Mouse (Mus musculus): ENCODE measurements around the gene Hnrnpul2. TPM values are rescaled to one million over a fixed set of nuclear protein-coding genes. Genes with fewer than 3 reads are reported as not detected.
"Not testable (repeated sequence)": the region's sequence is repeated elsewhere in the genome, so short reads cannot be mapped to it uniquely, and the experiment has no call there.

Gene Hnrnpul2
- total RNA-seq, 2 experiments from 2014 or later = 98.6 to 98.9 TPM

DNA sequence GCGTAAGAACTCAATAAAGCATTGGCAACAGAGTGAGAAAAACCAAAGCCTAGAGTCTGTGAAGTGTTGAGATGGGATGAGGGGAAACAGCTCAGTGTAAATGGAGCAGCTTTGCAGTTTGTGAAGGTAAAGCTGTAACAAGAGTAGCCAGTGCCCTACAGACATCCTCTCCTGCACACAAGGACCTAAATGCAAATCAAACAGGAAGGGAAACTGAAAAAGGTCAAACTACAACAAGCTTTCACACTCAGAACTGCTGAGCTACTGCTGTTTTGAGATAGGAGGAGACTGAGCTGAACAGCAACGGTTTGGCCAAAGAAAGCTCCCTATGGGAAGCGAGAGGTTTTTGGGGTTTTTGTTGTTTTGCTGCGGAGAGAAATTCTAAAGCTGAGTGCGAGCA lies 13.0 kb upstream of the Hnrnpul2 start:
- intact Hi-C loops (cut with DNase I) = no loop called here
- DNase-seq (ENCODE audit: extremely low spot score in 1 of 2, low spot score in 2 of 2) = no peak

DNA sequence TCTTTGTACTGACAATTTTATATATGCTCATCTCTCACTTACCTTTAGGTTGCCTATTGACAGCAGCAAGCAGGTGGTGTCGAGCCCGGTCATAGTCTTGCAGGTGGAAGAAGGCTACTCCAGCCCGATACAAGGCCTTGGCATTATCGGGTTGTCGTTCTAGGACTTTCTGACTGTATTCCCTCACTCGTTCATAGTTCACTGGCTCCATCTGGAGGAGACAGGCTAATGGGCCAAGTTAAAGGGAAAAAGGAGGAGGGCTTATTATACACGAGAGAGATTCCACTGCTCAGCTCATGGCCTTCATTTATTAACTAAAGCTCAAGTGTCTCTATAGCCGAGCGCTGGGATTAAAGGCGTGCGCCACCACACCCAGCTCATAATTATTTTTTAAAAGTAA lies 4.0 kb upstream of the Hnrnpul2 start:
- no peak for DNase-seq (ENCODE audit: extremely low spot score in 1 of 2, low spot score in 2 of 2)
- intact Hi-C loops (cut with DNase I) = loop anchor here (5.0 kb wide), 1 partner anchor 44 kb away; the partner anchor contains the start of genes Tmem179b and Tmem223

DNA sequence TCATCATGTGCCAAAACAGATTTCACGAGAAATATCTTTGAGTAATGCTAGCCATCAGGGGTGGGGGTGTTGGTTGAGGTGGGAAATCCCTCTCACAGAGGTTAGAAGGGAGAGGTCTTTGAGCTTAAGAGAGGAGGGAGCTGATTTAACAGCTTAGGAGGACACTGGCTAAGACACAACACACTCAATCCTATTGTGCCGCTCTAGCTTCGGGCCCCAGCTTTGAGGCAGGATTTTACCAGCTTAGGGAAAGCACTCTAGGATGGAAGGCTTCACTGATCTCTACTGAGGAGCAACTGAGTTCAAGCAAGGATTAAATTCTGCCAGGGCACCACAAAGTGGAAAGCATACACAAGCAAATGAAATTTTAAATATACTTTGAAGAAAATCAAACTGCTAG lies 2.8 kb upstream of the Hnrnpul2 start:
- DNase-seq (ENCODE audit: extremely low spot score in 1 of 2, low spot score in 2 of 2) = no peak
- intact Hi-C loops (cut with DNase I) = loop anchor here (5.0 kb wide), 1 partner anchor 45 kb away; the partner anchor contains the start of genes Tmem179b and Tmem223

DNA sequence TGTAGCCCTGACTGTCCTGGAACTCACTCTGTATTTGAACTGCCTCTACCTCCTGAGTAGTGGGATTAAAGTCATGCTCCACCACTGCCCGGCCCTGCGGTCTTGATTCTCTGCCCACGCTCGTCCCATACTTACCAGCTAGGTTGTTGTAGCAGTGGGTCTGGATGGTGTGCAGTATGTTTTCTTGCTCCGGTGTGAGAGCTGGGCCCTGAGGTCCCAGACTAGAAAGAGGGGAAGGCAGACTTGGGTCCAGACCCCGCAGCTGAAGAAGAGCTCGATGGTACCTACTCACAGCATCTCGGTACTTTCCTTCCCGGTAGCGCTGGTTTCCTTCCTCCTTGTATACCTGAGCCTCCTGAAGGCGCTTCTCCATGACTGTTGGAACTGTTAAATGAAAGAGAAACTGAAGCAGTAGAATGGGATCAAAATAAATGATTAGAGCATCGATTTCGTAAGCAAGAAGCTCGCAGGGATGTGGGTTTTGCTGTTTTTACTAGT lies 1.5 kb upstream of the Hnrnpul2 start:
- intact Hi-C loops (cut with DNase I) = loop anchor here (5.0 kb wide), 1 partner anchor 46 kb away; the partner anchor contains the start of genes Tmem179b and Tmem223

DNA sequence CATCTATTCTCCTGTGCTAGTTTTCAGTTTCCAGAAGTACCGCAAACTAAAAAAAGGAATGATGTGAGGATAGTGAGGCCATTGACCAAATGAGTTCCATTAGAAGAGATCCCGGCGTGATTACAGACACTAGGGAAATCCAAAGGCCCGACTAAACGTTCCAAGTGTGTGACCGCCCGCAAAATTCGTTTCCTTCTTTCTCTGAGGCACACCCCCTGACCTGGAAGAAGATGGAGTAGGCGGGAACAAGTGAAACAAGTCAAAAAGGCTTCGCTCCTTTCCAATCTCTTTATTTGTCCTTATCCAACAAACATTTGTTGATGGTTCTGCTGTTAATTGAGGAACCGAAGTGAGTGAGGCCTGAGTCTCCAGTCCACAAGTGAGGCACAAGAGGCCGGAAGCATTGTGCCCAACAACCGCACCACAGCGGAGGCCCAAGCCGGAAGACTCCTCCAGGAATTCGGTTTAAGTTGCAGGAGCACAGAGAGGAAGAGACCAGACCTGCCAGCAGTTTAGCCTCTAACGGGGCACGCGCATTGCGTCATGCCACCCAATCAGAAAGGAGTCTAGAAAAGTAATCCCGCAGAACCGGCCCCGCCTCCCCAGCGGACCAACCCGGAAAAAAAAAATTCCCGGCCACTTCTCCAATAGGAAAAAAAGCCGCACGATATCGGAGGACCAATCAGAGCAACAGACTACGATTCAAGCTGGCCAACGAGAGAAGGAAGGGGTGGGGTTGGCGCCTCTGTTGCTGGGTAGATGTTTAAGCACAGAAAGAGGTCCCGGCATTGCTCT lies 812 bp upstream of the Hnrnpul2 start, which contains the start of gene Ttc9c:
Gene Ttc9c, minus strand, starts transcription at position 533 of the 795 bp plus-strand sequence.
- DNase-seq (ENCODE audit: extremely low spot score in 1 of 2, low spot score in 2 of 2) = peak; percentile 98
- intact Hi-C loops (cut with DNase I) = loop anchor here (5.0 kb wide), 1 partner anchor 47 kb away; the partner anchor contains the start of genes Tmem179b and Tmem223

More for the DNA sequence above, 1.5 kb upstream of the Hnrnpul2 start:
- no peak for DNase-seq (ENCODE audit: extremely low spot score in 1 of 2, low spot score in 2 of 2)

DNA sequence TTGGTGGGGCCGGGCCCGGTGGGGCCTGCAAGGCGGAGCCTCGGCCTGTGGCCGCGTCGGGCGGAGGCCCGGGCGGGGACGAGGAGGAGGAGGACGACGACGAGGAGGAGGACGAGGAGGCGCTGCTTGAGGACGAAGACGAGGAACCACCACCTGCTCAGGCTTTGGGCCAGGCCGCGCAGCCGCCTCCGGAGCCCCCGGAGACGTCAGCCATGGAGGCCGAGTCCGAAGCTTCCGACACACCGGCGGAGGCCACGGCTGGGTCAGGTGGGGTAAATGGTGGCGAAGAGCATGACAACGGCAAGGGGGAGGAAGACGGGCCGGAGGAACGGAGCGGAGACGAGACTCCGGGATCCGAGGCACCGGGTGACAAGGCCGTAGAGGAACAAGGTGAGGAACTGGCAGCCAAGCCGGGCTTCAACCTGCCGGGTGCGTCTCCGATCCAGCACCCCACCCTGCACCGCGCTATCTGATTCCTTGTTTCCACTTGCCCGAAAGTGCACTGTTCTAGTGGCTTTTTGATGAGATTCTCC lies 680 bp downstream of the Hnrnpul2 start:
- intact Hi-C loops (cut with DNase I) = no loop called here
- DNase-seq (ENCODE audit: extremely low spot score in 1 of 2, low spot score in 2 of 2) = peak in 1 of 2 experiments; percentile 73

DNA sequence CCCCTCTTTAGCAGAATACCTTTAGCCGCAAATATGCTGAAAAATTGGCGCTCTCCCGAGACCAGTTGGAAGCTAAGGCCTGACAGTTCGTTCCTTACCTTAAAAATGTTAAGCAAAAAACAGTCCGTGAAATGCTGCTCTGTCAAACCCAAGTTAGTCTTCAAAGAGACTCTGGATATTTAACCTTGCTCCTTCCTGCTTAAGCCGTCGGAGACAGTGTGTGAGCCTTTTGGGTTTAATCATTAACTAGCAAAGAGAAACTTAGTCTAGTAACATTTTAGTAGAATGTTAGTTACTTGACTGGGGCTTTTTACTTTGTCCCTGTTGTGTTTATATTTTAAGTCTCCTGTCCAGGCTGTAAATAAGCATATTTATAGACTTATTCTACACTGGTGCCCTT lies 1.3 kb downstream of the Hnrnpul2 start:
- intact Hi-C loops (cut with DNase I) = no loop called here
- no peak for DNase-seq (ENCODE audit: extremely low spot score in 1 of 2, low spot score in 2 of 2)

DNA sequence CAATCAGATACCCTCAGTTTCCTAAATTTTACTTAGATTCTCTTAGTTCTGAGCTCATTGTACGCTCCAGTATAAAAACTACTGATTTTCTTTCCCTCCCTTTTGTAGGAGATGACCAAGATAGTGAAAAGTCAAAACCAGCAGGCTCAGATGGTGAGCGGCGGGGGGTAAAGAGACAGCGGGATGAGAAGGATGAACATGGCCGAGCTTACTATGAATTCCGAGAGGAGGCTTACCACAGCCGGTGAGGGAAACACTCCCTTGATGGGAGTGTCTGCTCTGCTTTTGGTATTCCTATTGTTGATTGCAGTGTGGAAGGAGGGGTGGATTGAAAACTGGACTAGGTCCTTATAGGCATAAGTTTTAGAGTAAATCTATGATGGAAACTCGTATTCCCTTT lies 2.9 kb downstream of the Hnrnpul2 start:
- DNase-seq (ENCODE audit: extremely low spot score in 1 of 2, low spot score in 2 of 2) = no peak
- intact Hi-C loops (cut with DNase I) = no loop called here

DNA sequence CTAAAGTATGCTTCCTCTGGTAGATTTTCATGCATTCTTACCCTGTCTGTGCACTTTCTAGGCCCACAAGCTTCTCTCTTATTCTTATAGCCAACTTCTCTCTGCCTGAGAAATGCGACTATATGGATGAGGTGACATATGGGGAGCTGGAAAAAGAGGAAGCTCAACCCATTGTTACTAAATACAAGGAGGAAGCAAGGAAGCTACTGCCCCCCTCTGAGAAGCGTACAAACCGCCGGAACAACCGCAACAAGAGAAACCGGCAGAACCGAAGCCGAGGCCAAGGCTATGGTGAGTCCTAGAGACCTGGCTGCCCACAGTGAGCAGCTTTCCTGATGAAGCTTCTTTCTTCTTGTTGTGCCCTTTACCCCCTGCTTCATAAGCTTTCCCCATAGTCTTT lies 9.8 kb downstream of the Hnrnpul2 start, which contains the start of gene AC129217.1:
Gene AC129217.1, plus strand, starts transcription at position 114 of the 400 bp plus-strand sequence.
- DNase-seq (ENCODE audit: extremely low spot score in 1 of 2, low spot score in 2 of 2) = no peak
- intact Hi-C loops (cut with DNase I) = loop anchor here (5.0 kb wide), 1 partner anchor 83 kb away; no protein-coding TSS in a partner anchor

DNA sequence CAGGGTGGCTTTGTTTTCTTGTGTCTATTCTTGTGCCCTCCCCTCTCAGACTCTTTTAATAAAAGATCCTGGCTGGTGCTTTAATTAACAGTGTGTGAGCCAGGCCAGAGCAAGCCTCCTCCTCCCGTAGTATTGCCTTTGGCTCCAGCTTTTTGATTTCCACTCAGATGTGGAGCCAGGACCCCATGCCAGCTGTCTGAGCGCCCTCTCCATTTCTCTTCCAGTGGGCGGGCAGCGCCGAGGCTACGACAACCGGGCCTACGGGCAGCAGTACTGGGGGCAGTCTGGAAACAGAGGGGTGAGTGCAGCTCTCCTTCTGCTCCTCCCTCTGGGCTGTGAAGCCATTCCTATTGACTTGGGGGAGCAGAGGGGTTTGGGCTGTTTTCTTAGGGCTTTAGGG lies 10.9 kb downstream of the Hnrnpul2 start:
- DNase-seq (ENCODE audit: extremely low spot score in 1 of 2, low spot score in 2 of 2) = no peak
- intact Hi-C loops (cut with DNase I) = no loop called here

DNA sequence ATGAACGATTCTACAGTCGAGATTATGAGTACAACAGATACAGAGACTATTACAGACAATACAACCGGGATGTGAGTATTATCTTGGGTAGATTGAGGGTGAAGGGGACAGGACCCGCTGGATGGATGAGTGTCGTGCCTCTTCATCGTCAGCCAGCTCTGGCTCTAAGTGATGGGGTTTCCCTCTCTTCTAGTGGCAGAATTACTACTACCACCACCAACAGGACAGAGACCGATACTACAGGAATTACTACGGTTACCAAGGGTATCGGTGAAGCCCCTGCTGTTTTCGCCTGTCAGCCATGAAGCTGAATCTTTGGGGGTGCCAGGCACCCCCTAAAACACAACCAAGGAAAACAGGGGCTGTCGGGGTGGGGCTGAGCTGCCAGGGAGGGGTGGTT lies 11.5 kb downstream of the Hnrnpul2 start:
- DNase-seq (ENCODE audit: extremely low spot score in 1 of 2, low spot score in 2 of 2) = no peak
- intact Hi-C loops (cut with DNase I) = no loop called here

DNA sequence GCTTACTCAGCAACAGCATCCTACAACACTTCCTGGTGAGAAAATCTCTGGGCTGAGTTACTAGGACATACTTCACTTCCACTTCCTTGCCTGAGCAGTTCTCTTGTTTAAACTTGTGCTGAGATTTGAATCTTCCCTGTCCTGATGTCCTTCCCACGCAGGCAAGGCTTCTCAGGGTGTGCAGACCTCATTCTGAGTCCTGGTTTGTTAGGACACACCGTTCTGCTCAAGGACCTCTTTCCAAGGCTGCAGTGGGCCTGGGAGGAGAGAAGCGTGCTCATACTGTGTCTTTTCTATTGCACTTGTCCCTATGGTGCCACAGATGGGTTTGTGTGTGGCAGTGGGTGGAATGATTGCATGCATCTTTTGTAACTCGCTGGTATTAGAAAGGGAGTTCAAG lies 13.2 kb downstream of the Hnrnpul2 start:
- intact Hi-C loops (cut with DNase I) = no loop called here
- no peak for DNase-seq (ENCODE audit: extremely low spot score in 1 of 2, low spot score in 2 of 2)

DNA sequence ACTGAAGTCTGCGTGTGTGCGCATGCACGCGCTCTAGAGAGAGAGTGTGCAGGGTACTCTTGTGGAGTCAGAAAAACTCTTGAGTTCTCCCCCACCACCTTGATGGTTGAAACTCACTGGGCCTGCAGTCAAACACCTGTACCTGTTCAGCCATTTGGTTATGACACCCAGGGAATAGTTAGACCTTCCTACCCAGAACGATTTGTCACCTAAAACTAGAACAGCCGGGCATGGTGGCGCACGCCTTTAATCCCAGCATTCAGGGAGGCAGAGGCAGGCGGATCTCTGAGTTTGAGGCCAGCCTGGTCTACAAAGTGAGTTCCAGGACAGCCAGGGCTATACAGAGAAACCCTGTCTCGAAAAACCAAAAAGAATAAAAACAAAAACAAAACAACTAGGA lies 16.5 kb downstream of the Hnrnpul2 start:
- DNase-seq (ENCODE audit: extremely low spot score in 1 of 2, low spot score in 2 of 2); intact Hi-C loops (cut with DNase I): not testable (repeated sequence)

DNA sequence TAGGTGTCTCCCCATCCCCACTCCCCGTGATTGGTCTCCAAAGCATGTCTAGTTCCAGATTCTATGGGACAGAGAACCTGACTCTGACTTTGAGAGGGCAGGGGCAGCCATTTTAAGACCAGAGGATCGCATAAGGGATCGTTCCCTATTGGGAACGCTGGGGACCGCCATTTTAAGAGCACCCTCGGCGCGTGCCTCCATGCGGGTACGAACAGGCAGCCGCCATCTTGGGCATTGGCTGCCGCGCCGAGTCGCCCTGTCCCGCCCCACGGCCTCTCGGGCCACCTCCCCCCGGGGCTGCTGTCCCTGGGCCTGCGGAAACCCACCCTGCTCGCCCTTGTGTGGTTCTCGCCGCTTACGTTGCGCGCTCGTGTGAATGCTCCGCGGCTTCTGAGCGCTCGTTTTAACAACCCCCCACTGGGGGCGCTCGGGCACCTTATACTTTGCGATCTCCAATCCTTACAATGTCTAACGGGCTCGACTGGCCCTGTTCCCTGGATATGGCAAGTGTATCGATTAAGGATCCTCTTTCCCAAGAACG lies 17.5 kb downstream of the Hnrnpul2 start, which contains the start of gene Bscl2:
Gene Bscl2, plus strand, starts transcription at position 217 of the 541 bp plus-strand sequence.
- intact Hi-C loops (cut with DNase I) = no loop called here

DNA sequence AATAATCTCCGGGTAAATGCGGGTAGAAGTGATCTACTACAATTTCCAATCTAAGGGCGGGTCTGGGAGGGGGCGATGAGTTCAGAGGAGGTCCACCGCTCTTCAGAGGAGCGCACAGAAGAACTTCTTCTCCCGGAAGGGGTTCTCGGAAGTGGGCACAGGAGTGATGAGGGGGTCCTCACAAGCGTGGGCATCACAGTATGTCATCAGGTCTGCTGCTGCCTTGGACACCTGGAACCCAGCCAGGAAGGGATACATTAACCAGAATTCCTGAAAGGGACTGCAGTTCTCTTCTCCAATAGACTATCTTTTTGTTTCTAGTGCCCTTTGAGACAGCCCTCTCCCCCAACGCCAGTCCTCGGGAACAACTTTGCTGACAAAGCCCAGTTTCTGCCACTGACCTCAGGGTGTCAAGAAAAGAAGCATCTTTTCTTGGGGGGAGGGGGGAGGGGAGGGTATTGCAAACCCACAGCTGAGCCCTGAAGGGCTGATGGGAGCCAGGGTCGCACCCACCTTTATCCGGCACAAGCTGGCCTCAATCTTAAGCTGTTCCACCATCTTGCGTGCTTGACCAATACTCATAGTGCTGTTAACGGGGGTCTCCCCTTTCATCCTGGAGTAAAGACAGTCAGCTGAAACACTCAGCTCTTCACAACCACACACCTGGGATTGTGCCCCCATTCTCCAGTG lies 18.4 kb downstream of the Hnrnpul2 start:
- peak in 1 of 2 experiments; percentile 77 for DNase-seq (ENCODE audit: extremely low spot score in 1 of 2, low spot score in 2 of 2)
- intact Hi-C loops (cut with DNase I) = no loop called here

More for the DNA sequence above, 17.5 kb downstream of the Hnrnpul2 start, which contains the start of gene Bscl2:
- DNase-seq (ENCODE audit: extremely low spot score in 1 of 2, low spot score in 2 of 2) = peak; percentile 83 to 90

DNA sequence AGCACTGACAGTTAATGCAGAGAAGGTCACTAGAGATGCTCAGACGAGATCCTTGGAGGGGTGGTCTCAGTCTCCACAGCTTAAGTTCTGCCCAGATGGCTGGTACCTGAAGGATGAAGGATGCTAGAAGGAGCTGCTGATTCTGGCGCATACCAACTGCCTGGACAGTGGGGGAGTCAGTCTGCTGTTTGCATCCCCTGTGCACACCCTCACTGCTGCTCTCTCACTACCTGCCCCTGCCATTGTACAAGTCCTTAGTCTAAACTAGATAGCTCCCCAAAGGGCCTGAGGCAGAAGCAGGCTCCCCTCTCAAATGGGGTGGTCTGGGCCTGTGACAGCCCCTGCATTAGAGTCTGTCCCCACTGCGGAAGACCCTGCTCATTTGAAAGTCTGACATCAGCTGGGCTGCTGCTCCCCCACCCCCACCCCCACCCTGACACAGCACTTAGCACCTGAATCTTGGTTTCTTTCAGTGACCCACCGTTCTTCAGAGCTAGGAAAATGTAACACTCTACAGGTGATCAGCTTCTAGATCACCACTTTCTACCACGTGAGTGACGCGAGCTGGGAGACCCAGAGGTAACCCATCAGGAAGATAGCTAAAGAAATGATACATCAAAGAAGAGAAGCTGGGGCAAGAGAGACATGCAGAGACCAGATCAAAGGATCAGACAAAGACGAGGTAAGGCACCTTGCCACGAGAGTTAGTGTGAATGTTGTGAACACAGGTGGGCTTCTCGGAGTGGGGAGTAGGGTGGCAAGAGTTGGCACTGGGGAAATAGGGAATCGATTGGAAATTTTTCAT lies 19.5 kb downstream of the Hnrnpul2 start, which contains the start of gene Gng3:
Gene Gng3, minus strand, starts transcription at position 92 of the 805 bp plus-strand sequence.
- intact Hi-C loops (cut with DNase I) = no loop called here
- peak; percentile 74 to 82 for DNase-seq (ENCODE audit: extremely low spot score in 1 of 2, low spot score in 2 of 2)

DNA sequence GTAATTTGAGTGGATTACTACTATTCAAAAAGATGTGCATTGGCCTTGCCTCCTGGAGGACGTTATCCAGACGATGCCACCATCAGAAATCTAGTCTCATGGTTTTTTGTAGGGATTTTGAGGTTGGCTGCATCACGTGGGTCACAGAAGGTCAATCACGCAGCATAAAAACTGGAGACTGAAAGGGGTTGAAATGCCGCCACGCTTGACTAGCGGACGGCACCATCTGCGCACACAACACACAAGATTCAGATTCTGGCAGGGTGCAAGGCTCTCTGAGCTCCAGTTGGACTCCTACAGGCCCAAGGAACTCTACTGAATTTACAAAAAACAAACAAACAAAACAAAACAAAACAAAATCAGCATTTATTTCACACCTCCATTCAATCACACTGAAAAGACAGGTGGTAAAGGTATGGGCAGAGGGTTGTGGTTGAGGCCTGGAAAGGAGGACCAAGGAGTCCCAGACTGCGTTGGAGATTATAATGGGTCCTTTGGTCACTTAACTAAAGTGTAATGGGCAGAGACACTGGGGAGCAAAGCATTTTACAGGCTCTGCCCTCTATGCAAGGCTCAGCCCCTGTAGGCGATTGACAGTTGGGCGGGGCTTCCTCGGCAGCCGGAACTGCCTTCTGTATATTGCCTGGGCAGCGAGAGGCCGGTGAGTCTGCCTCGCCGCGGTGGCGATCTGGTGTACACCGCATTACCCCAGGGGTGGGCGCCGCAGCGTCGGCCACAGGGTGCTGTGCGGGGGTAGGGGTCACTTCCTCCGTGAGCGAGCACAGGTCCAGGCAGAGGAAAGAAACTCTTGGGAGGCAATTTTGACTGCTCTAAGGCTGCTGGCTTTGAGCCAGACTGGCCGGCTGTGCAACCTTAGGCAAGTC lies 20.3 kb downstream of the Hnrnpul2 start:
- intact Hi-C loops (cut with DNase I) = loop anchor here (5.0 kb wide), 1 partner anchor 57 kb away; the partner anchor contains the start of gene Ganab
- peak; percentile 50 to 88 for DNase-seq (ENCODE audit: extremely low spot score in 1 of 2, low spot score in 2 of 2)

Data from left cerebral cortex, postnatal 10 days (tissue).